Mouse (Mus musculus) Muller cell, postnatal 12 days (primary cell): ENCODE data around the gene Fxyd2.

Experiments
- DNase-seq: peaks from one replicate; pipeline ENCODE4 v3.0.0-alpha.2; 2015; ENCODE audit errors: inconsistent ontology term

Fxyd2 gene

DNA sequence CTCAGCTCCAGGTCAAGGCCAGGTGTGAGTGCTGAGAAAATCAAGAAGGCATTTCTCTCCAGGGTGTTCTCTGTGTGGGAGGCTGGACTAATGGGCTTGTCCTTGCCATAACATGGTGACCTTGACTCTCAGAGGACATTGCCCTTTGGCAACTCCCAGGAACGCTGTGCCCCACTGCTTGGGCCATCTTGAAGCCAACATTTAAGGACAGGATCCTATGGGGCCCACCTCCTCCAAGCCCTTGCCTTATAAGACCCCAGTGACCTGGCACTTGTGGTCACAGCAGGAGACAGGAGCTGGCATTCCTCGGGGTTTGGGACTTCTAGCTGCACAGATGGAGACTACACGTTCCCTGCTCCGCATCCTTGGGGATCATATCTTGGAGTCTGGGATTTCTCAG is at the start of gene Fxyd2:
Gene Fxyd2 (plus strand): TSS at position 236 of the 400 bp plus-strand sequence.
- no peak for DNase-seq

DNA sequence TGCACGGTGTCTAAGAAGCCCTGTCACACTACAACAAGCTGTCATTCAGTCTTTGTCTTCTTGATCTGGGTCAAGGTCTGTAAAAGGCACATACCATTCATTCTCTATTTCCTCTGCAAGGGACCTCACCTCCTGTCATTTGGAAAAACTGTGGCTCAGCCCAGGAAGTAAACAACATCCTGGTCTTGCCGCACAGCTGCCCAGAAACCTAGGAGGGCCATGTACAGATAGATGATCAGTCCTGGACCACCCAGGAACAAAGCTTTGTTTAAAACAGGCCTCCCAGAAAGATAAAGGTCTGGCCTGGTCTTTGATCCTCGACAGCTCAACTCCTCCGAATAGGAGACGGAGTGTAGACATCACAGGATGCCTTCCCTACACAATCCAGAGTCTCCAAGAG is 49.6 kb upstream of the Fxyd2 start:
- no peak for DNase-seq

DNA sequence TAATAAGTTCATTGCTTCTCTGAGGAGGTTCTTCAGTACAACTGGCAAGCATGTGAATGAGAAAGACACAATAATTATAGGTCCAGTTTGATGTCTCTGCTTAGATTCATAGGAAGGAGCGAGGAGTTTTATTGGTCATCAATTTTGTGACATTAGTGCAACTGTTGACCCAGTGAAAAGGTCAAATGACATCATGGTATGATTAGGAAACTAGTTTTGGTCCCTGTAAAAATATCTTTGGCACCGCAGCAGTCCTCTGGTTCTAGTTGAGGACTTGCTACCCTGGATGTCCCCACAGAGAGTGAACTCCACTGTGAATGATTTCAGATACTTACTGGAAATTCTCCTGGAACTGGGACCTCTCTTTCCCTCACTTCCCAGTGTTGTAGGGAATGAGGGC is 44.3 kb upstream of the Fxyd2 start:
- no peak for DNase-seq

DNA sequence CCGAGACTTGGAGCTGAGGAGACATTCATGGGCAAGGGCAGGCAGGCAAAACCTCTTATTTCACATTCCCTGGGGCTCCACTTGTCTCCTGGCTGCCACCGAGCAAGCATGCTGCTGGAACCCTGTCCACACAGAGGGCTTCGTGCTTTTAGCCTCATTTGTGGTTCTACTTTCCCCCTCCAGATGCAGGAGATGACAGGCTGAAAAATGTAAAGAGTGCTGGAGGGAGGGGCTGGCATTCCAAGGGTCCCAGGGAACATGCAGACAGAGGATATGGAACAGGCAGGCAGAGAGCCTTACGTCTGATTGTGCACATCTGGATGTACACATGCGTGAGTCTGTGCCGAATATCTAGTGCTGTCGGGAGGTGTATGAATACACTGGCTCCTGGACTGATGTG is 41.1 kb upstream of the Fxyd2 start:
- no peak for DNase-seq

DNA sequence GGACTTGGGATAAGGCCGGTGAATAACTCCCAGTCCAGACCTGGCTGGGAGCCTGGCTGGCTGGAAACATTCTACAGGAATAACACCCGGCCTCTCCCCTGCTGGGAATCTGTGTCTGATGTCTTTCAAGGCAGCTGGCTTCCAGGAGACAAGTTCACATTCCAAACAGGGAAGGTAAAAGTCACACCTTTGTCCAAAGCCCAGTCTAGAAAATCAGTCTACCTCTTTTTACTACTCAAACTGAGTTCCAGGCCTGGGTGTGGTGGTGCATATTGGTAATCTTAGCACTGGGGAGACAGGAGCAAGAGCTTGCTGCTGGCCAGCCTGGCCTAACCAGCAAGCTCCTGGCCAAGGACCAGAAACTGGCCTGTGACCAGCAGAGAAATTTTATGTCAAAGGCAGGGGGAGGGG is 37.4 kb upstream of the Fxyd2 start:
- DNase-seq: peak; percentile 37

DNA sequence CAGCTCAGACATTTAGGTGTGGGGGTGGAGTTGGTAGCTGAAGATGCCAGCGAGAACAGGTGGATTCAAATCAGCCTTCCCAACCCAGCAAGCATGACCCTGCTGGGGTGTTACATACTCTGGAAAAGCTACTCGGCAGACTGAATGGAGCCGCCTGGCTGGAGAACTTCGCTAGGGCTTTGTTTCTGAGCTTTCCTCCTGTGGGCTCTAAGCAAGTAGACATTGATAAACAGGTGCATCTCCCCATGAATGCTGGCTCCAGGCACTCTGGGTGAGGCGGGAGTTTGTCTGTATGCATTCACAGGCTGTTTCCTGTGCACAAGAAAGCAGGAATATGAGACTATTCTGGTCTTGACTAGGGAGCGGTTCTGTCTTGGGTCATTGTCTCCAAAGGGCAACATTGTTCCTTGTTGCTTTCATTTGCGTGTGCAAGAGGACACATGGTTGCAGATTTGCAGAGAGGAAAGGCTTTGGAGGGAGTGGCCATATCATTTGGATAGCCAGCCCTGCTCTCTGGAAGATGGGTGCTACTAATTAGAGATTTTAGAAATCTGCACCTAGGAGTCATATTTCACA is 35.7 kb upstream of the Fxyd2 start:
- DNase-seq: no peak

DNA sequence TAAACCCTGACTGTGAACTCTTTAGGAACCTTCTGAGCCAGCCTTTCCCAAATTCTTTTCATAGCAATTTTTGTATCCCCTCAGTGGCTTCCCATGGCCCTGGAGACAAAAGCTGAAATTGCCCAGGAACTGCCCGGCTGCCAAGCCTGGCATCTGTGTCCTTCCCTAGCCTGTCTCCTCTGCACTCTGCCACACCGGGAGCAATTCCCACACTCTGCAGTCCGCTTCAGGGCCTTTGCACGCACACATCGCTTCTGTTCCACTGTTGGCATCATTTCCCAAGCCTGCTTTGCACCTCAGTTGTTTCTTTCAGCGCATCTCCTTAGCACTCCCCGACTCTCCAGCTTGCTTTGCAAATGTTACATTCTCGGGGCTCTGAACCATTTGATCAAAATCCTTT is 31.8 kb upstream of the Fxyd2 start:
- DNase-seq: no peak

DNA sequence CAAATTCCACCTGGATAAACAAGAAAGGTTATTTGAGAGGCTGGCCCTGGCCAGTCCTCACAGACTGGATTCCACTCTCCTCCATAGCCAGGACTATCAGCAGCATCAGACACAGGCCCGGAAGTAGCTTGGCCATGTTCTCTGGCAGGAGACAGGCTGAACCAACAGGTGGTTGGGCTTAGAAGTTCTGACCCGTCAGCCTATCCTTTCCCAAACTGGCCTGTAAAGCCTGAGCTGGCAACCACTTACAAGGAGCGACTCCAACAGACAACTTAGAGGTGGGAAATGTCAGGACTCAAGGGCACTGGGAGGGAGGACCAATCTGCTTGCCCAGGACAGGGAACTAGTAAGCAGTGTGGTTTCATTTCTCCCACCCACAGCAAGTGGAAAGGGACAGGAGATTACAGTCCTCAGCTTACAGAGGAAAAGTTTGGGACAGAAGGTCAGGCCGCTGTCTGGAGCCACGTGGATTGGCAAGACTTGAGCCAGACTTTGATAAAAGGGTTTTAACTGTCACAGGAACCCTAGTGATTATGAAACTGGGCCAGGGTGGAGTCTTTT is 31.0 kb upstream of the Fxyd2 start:
- DNase-seq: no peak

DNA sequence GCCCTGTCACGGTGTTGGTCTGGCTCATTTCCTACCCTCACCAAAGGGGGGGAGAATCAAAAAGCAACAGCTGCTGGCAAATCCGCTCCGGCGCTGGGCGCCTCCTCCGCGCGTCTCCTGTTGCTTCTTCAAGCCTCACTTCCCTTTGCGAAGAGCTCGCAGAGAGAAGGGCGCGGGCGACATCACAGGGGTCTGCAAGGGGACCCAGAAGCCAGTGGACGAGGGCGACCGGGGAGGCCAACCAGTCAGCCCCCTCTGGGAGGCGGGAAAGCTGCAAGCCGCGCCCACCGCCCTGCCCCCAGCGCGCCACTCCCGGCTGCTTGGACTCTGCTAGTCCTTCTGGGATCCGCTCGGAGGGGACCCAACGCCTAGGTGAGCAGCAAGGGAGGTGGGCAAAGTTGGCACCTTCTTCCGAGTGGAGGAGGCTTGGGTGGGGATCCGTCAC is 29.3 kb upstream of the Fxyd2 start, which contains the start of gene Fxyd6:
Gene Fxyd6 (plus strand): TSS at position 69 of the 445 bp plus-strand sequence.
- DNase-seq: peak; percentile 69

DNA sequence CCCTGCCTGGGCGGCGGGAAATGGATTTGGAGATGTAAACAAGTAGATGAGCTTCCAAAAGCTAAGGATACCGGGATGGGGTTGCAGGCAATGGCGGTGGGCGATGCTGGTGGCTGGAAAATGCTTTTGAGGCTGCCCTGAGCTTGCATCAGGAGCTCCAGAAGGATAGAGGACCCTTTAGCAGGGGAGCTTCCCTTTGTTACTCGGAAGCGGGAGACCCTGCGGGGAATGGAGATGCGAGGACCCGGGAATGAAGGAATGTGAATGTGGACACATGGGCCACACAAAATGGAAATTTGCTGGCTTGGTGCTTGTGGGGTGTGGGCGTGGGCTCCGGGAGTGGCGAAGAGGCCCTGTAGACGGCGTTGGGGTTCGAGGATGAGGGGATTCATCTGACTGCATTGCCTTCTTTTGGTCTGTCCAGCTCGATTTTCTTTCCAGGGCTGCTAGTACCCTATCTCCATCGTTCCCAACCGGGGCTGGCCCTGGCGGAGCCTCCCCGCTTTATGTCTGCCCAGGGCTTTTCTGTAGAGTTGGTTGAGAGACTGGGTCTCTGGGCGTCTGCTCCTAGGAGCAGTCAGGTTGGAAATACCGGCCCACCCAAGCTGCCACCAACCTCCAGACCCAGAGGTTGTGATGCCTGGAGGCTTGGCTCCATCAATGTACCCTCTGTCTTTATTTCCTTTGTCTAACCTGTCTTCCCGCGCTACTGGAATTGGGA is 28.7 kb upstream of the Fxyd2 start:
- DNase-seq: no peak

DNA sequence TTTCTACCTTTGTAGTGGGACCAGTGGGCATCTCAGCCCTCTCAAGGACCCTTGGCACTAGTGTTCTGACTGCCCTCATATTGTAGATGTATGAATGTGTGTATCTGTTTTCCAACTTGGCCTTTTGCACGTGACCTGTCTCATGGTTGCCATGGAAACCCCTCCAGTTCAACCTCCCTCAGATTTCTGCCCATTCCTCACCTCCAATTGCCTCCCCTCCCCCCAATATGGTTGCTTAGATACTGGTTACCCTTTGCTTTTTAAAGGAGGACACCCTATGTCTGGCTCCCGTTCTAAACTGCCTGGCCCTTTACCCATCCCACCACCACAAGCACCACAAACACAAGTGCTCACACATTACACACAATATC is 28.1 kb upstream of the Fxyd2 start:
- DNase-seq: no peak

DNA sequence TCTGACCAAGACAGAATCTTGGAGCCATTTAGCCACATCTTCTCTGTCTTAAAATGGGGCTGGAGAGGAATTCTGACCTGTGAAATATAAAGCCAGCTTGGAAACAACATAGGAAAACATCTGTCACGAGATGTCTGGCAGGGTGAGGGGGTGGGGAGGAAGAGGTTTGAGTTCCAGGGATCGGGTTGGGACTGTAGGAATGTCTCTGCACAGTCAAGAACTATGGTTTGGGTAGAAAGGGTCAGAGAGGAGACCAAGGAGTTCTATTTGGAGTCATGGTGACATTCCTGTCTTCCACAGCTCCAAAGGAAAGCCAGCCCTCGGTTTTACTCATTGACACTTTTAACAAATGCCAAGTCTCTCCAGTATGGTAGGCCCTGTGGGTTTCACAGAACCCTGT is 25.6 kb upstream of the Fxyd2 start:
- no peak for DNase-seq

DNA sequence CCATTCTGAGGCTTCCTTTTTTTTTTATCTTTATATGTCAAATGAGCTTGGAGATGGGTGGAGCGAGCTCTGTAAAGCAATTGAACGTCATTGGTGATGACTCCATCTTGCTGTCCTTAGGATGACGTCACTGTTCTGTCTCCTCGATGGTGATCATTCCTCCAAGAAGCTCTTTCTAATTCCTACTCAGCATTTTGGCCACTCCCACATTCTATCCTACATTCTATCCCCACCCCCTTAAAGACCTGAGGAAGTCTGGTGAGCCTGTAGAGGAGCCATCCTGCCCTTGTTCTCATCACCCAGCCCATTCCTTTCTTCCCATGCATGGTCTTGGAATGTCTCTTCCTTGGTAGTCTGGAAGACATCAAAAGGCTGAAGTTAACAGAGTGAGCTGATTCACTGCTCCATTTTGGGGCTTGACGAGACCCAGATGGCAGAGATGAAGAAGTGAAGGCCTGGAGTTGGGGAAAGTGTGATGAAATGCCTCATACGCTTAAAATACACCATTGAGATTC is 24.4 kb upstream of the Fxyd2 start:
- DNase-seq: no peak

DNA sequence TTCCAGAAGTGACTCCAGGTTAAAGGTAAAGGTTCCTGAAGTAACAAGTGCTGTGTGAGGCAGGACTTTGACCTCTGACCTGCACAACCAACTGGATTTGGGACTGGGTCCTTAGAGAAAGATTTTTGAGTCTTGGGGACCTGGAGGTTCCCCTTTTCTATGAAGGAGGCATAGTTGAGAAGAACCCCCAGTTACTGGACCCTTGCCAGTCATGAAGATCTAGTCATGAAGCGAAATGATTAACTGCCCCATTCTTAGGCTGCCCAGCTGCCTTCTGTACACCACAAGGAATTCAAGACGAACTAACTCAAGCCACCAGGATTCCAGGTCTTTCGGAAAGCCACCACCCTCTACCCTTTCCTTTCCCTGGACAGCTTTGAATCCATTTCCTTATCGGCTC is 23.0 kb upstream of the Fxyd2 start:
- no peak for DNase-seq

DNA sequence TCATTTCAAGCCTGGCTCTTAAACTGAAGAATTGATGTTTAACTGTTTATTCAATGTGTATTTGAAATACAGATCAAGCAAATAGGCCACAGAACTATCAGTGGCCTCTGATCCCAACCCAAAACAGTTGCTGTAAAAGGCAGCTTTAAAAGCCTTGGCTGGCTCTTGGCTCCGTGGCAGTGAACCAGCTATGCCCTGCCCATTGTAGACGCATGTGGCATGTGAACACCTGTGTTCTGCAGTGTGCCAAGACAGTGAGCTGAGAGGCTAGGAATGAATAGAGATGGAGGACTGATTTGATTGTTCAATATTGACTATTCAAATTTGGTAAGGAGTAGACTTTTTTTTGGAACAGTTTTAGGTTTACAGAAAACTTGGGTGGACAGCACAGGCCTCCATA is 22.6 kb upstream of the Fxyd2 start:
- no peak for DNase-seq

DNA sequence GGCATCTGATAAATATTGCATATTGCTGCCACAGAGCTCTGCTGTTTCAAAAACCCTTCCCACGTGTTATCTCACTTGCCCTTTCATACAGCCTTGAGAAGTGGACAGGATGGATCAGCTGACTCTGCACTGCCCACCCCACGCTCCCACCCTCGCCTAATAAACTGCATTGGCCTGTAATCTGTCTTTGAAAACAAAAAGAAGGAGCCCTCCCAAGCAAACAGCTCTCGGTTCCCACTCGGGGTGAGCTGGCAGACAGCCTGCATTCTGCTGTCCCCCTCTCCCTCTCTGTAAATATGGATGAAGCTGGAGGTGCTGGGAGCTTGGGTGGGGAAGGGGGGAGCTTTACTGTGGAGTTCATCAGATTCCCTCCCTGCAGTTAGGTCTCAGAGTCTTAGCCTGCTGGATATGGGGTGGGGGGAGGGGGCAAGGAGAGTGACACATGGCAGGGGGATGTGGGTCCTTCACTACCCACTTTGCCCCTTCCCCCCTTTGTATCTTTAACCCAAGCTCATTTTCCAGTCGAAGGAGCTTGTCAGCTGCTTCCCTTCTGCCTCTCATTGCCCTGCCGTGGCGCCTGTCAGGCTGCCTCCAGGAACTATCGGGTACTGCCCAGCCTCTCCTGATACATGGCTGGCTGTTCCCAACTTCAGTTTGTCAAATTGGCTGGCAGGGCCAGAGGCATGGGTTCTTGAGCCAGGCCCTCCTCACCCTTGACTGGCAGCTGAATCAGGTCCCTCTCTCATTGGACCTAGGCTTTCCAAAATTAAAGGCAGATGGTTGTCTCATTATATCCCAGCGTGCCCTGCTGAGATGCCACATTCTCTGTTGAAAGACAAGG is 18.8 kb upstream of the Fxyd2 start:
- DNase-seq: no peak

DNA sequence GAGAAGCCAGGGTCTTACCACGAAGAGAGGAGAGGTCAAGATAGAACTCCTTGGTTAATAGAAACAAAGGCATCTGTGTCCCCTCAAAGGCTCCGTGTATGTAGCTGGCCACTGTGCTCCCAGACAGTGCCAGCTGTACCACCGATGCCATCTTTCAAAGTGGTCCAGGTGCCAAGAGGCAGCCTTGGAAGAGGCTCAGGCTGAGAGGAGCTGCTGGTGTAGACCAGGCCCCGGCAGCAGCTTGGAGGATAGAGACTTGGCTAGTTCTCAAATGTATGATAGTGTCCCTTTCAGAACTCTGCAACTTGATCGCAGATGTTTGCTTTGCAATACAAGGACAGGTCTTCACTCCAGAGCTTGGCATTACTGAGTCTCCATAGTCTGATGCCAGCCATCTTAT is 17.1 kb upstream of the Fxyd2 start:
- peak; percentile 51 for DNase-seq

DNA sequence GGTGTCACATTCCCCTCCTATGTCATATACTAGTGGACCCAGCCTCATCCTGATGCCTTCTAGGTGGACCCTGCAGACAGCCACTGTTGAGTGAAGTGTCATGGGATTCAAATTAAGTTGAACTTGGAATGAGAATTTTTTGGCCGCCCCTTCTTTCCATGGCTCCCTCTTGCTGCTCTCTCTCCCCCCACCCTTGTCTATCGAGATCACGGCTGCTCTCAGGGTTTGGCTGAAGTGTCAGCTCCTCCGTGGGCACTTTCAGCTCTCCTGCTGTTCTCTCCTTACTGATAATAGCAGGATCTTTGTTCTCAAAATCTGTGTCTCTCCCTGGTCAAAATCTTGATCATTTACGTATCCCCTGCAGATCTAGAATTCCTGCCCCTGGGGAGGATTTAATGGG is 16.6 kb upstream of the Fxyd2 start:
- no peak for DNase-seq

DNA sequence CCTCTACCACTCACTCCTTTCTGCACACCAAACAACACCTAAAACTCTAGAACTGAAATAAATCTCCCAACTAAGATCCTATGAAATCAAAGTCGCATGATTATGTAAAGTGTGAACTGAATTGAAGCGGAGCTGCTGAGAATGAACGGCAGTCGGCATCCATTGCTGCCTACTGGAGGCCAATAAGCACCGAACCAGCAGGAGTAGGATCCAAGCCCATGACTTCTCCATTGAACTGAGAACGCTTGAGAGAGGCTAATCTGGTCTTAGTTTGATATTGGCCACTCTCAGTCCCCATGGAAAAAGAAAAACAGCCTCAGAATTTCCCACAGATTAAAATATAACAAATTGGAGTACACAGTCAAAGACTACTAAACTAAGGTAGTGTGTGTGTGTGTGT is 15.6 kb upstream of the Fxyd2 start:
- DNase-seq: no peak

DNA sequence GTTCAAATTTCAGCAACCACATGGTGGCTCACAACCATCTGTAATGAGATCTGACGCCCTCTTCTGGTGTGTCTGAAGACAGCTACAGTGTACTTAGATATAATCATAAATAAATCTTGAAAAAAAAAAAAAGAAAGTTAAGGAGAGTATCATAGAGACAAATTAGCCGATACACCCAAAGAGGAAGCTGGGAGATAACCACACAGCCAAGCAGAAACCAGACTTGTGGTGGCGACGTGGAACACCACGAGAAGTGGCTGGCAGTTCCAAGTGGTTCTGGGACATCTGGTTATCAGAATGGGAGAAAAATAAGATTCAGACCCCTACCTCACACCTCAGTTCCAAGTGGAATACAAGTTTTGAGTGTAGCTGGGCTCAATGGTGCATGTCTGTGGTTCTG is 12.8 kb upstream of the Fxyd2 start:
- no peak for DNase-seq

DNA sequence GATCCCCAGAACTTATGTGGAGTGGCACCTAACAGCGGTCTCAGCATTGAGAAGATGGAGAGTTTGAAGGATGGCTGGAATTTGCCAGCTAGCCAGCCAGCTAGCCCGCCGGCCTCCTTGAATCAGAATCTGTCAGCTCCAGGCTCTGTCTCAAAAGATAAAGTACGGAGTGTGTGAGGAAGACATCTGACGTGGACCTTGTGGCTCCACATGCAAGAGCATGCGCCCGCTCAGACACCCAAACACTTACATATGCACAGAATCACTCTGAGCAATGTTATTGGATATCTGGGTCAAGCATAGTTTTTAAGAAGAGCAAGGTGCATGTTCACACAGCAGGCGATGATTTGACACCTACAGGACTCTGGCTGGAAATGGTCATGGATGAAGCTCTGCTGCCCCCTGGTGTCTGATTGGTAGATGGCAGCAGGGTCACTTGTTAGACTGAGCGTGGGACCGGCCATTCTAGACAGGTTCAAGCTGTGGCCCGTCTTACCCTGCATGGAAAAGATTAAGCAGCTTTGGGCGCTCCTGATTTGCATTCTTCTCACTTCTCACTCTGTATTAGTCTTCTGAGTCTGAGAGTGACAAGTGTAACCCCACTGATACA is 11.0 kb upstream of the Fxyd2 start:
- DNase-seq: peak; percentile 52

DNA sequence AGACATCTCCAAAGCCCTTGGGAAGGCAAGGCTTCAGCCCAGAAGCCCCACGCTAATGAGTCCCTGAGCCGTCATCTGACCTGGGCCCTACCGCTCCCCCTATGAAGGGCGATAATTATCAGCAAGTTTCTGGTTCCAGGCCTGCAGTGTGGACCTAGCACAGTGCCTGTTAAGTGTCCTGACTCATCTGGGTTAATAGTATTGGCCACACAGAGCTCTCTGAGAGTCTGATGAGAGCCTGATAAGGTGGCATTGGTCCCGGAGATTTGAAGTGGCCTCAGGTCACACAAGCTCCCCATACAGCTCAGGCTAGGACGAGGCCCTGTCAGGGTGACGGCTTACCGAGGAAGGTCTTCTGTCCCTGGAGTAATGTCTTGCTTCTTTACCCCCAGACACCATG is 9.9 kb upstream of the Fxyd2 start:
- DNase-seq: no peak
